Mouse (Mus musculus): ENCODE data around the gene Acsl6.
"Not testable (repeated sequence)": the region's sequence is repeated elsewhere in the genome, so short reads cannot be mapped to it uniquely, and the experiment has no call there.

The Acsl6 gene

GRCm38 (mm10) chr11:54396686-54397085, 93.1 kb downstream of the Acsl6 start:
- no peak for DNase-seq

GRCm38 (mm10) chr11:54398058-54398457, 94.5 kb downstream of the Acsl6 start:
- DNase-seq, result no peak

- DNase-seq, result not testable (repeated sequence)
Observed at GRCm38 (mm10) chr11:54400803-54401202, 97.2 kb downstream of the Acsl6 start.

GRCm38 (mm10) chr11:54404885-54405284, 101.3 kb downstream of the Acsl6 start:
- DNase-seq, result no peak

- no peak for DNase-seq
Observed at GRCm38 (mm10) chr11:54406930-54407546, 103.4 kb downstream of the Acsl6 start.

GRCm38 (mm10) chr11:54410612-54411011, 107.0 kb downstream of the Acsl6 start:
- no peak for DNase-seq

GRCm38 (mm10) chr11:54413017-54413416, 109.4 kb downstream of the Acsl6 start:
- DNase-seq, result peak in 1 of 2 experiments; percentile 11

Data from kidney, postnatal 36 days (tissue).